ENCODE assay signal across 20 mouse cellular contexts in the genomic region with DNA sequence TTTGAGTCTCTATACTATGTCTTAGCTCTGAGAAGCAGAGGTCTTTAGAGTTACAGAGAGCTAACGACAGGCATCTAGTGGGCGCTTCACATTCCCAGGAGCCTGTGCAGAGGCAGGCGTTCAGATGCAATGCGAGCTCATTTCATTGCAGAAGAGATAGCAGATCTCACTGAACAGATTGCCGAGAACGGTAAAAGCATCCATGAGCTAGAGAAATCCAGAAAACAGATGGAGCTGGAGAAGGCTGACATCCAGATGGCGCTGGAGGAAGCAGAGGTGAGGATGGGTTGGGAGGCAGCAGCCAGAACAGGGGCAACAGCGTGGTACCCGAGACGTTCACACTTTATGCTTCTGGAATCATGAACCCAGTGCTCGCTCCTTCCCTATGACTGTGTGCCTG. TPM values are rescaled to one million over a fixed set of nuclear protein-coding genes. Genes with fewer than 3 reads are reported as not detected.
A peak's percentile ranks its signal among the peaks of the same experiment; 100 is the strongest.
DNase-seq lines count a peak whose midpoint lies in the region; ATAC-seq lines count a peak whose summit lies in the region.
"Had no signal": no experiment of that assay in that cellular context is flagged by ENCODE, and none has a peak within 500 bp of the region (broad histone marks: within the 10 kb centered on the region; RNA-seq: fewer than 3 reads in every experiment).

No protein-coding gene starts in this region.

- WGBS in kidney, embryonic 16.5 days, result 77% methylated on average over 11 of the region's 11 CpGs

- DNase-seq in left cerebral cortex, adult 11 months (ENCODE audit: low spot score), result peak; percentile 29
- no peak for DNase-seq in left cerebral cortex, postnatal 4 days
- DNase-seq in layer of hippocampus, adult 8-10 months (ENCODE audit: low spot score in 2 of 2), result peak; percentile 61 to 66
- peak; percentile 51 to 52 for DNase-seq in left cerebral cortex, postnatal 14 days (ENCODE audit: low spot score in 2 of 2)
- peak; percentile 39 to 50 for DNase-seq in right cerebral cortex, postnatal 36 days (ENCODE audit: low spot score in 2 of 2)
- DNase-seq in cerebellum, adult 11 months, result no peak
- no peak for DNase-seq in yolk sac, embryonic 10.5 days (ENCODE audit: low spot score)
- DNase-seq: cerebellum, postnatal 14 days; lung, adult 2 months; lung, postnatal 36 days; spleen, adult 18-20 months had no signal

- intact Hi-C loops in left cerebral cortex, postnatal 4 days (cut with DNase I), result no loop called here
- intact Hi-C loops in left cerebral cortex, postnatal 14 days (cut with DNase I), result no loop called here

- ATAC-seq in kidney, embryonic 16.5 days (ENCODE audit: low FRiP score, low TSS enrichment), result no peak
- ATAC-seq: intestine, embryonic 16.5 days had no signal

- H3K9ac ChIP-seq in kidney, embryonic 16.5 days (replicated peaks; ENCODE audit: low read length), result no peak overlapping the region
- H3K9ac ChIP-seq: heart, embryonic 12.5 days; hindbrain, embryonic 15.5 days; kidney, embryonic 15.5 days; neural tube, embryonic 12.5 days; stomach, embryonic 15.5 days had no signal

- no peak overlapping the region for H3K4me2 ChIP-seq in kidney, embryonic 16.5 days (replicated peaks; ENCODE audit: low read depth, low read length)
- H3K4me2 ChIP-seq: heart, embryonic 12.5 days; hindbrain, embryonic 15.5 days; kidney, embryonic 15.5 days; neural tube, embryonic 12.5 days; stomach, embryonic 15.5 days had no signal

- H3K36me3 ChIP-seq in kidney, embryonic 16.5 days (ENCODE audit: insufficient read depth, low read length), result no peaks in the 10 kb centered on the region
- H3K36me3 ChIP-seq: heart, embryonic 12.5 days; hindbrain, embryonic 15.5 days; kidney, embryonic 15.5 days; neural tube, embryonic 12.5 days; stomach, embryonic 15.5 days had no signal

- H3K4me3 ChIP-seq in kidney, embryonic 16.5 days (ENCODE audit: low read length), result no peak overlapping the region
- H3K4me3 ChIP-seq: heart, embryonic 12.5 days; hindbrain, embryonic 15.5 days; kidney, embryonic 15.5 days; neural tube, embryonic 12.5 days; stomach, embryonic 15.5 days had no signal

- no peaks in the 10 kb centered on the region for H3K27me3 ChIP-seq in kidney, embryonic 16.5 days (ENCODE audit: insufficient read depth, low read length)
- H3K27me3 ChIP-seq: hindbrain, embryonic 15.5 days; neural tube, embryonic 12.5 days; stomach, embryonic 15.5 days had no signal

- no peaks in the 10 kb centered on the region for H3K4me1 ChIP-seq in kidney, embryonic 16.5 days (ENCODE audit: insufficient read depth, low read length)
- H3K4me1 ChIP-seq: heart, embryonic 12.5 days; hindbrain, embryonic 15.5 days; kidney, embryonic 15.5 days; neural tube, embryonic 12.5 days; stomach, embryonic 15.5 days had no signal

- no peaks in the 10 kb centered on the region for H3K9me3 ChIP-seq in kidney, embryonic 16.5 days (ENCODE audit: low read length)
- H3K9me3 ChIP-seq: heart, embryonic 12.5 days; hindbrain, embryonic 15.5 days; kidney, embryonic 15.5 days; neural tube, embryonic 12.5 days; stomach, embryonic 15.5 days had no signal

- no peak overlapping the region for H3K27ac ChIP-seq in kidney, embryonic 16.5 days (ENCODE audit: low read length)
- H3K27ac ChIP-seq: hindbrain, embryonic 15.5 days; kidney, embryonic 15.5 days; neural tube, embryonic 12.5 days; stomach, embryonic 15.5 days had no signal

RNA-seq across cellular contexts. Expression of a gene that starts 20.3 kb away (rescaled TPM):
- total RNA-seq in left cerebral cortex, postnatal 4 days (2021), result 1 to 10 TPM; 2.2 to 2.4 TPM
- 1 to 10 TPM in 1 of 4 experiments, under 1 TPM in 3; 0.50 to 1.1 (median 0.81) TPM for total RNA-seq in layer of hippocampus, adult 8-10 months (2022)
- 1 to 10 TPM; 1.8 to 2.1 TPM for total RNA-seq in left cerebral cortex, postnatal 14 days (2021)
- 4.7 and 5.1 TPM in 2 replicates for polyA plus RNA-seq in kidney, embryonic 16.5 days (2015; fragmentation: Nextera tagmentation; extraction: Ambion mirVana)
- total RNA-seq: heart, postnatal 25 days; liver, adult 2 months had no signal
- polyA plus RNA-seq: liver, adult 2 months had no signal

RNA-seq across cellular contexts. Expression of a gene that starts 46.0 kb away (rescaled TPM):
- 10 to 100 TPM in 1 of 2 experiments, 1 to 10 TPM in 1; 9.9 to 12.0 TPM for total RNA-seq in left cerebral cortex, postnatal 4 days (2021)
- 10 to 100 TPM in 1 of 4 experiments, 1 to 10 TPM in 3; 8.0 to 11.0 (median 9.7) TPM for total RNA-seq in layer of hippocampus, adult 8-10 months (2022)
- 1 to 10 TPM; 8.3 to 8.8 TPM for total RNA-seq in left cerebral cortex, postnatal 14 days (2021)
- polyA plus RNA-seq in kidney, embryonic 16.5 days (2015; fragmentation: Nextera tagmentation; extraction: Ambion mirVana), result 16.3 and 17.7 TPM in 2 replicates

RNA-seq across cellular contexts. Expression of a gene that starts 46.0 kb away (rescaled TPM):
- 10 to 100 TPM; 24.1 to 26.2 TPM for total RNA-seq in left cerebral cortex, postnatal 4 days (2021)
- 10 to 100 TPM; 24.0 to 31.6 (median 29.5) TPM for total RNA-seq in layer of hippocampus, adult 8-10 months (2022)
- 10 to 100 TPM; 21.7 to 24.0 TPM for total RNA-seq in left cerebral cortex, postnatal 14 days (2021)
- 29.9 TPM in 2 replicates for polyA plus RNA-seq in kidney, embryonic 16.5 days (2015; fragmentation: Nextera tagmentation; extraction: Ambion mirVana)

Comparison
In these comparisons a context has a peak if more than half of its experiments do, and no peak if none do; other contexts are left out.
1. DNase-seq: peak in left cerebral cortex, adult 11 months (single experiment), layer of hippocampus, adult 8-10 months (2 of 2), left cerebral cortex, postnatal 14 days (2 of 2) and right cerebral cortex, postnatal 36 days (2 of 2); none in left cerebral cortex, postnatal 4 days (single experiment), cerebellum, adult 11 months (single experiment) and yolk sac, embryonic 10.5 days (single experiment).